Mouse (Mus musculus): Measurements from ENCODE around the gene Lpp. TPM values are rescaled to one million over a fixed set of nuclear protein-coding genes. Genes with fewer than 3 reads are reported as not detected.
A peak's percentile ranks its signal among the peaks of the same experiment; 100 is the strongest.

Lpp gene
- polyA plus RNA-seq, 1 experiment from 2014 or later, result 65.1 TPM

- Histone ChIP-seq H3K36me3 (no peaks in the 10 kb centered on the region), H3K27me3 (ENCODE audit: insufficient read depth, poor library complexity, severe bottlenecking) (no peaks in the 10 kb centered on the region), H3K4me3 (no peak overlapping the region), H3K9me3 (no peaks in the 10 kb centered on the region), H3K4me1 (peaks cover 38% of the 10 kb centered on the region), H3K27ac (no peak overlapping the region)
- 77% methylated on average over 7 of the region's 7 CpGs for WGBS
- no peak for DNase-seq (ENCODE audit: low spot score)
Measured at GRCm38 (mm10) chr16:24518785-24519184, 125.5 kb downstream of the Lpp start.

DNA sequence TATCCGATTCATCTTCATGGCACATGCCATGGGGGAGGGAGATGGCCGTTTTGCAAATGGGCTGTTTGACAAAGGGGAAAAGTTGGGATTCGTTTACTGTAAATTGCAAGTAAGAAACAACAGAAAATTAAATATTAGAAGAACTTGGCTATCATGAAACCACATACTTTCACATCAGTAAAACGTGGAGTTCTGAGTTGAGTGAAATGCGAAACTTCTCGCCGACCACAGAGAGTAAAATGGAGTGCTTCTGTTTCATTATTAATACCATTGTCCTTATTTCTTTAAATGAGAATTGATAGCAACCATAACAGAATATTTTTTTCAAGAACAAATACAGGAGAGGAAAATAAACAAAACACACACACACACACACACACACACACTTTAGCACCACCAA is 133.9 kb downstream of the Lpp start:
- WGBS, result 91% methylated on average over 7 of the region's 7 CpGs

DNA sequence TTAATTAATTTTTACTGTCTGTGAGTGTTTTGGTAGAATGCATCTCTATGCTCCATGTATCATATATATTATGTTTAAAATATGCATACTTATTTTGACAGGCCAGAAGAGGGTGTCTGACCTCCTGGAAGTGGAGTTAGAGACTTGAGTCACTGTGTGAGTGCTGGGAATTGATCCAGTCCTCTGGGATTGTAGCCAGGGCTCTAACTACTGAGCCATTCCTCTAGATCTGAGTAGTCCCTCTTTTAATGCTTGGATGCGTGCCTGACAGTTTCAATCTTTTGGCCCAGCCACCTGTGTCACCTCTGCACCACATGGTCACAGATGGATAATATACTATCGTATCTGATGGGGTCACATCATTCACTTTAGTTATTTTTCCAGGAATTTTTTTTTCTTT is 138.4 kb downstream of the Lpp start:
- Histone ChIP-seq H3K9me3 (no peaks in the 10 kb centered on the region), H3K4me3 (no peak overlapping the region), H3K27me3 (ENCODE audit: insufficient read depth, poor library complexity, severe bottlenecking) (no peaks in the 10 kb centered on the region), H3K27ac (no peak overlapping the region), H3K4me1 (no peaks in the 10 kb centered on the region), H3K36me3 (no peaks in the 10 kb centered on the region)
- DNase-seq (ENCODE audit: low spot score), result no peak
- WGBS, result 90% methylated on average over 2 of the region's 2 CpGs

More for the DNA sequence above, 133.9 kb downstream of the Lpp start:
- Histone ChIP-seq H3K4me1 (0 out of 2 replicates have a peak, but pooled peaks cover 8% of the 10 kb centered on the region), H3K27ac (no peak overlapping the region), H3K36me3 (no peaks in the 10 kb centered on the region), H3K27me3 (ENCODE audit: insufficient read depth, poor library complexity, severe bottlenecking) (no peaks in the 10 kb centered on the region), H3K9me3 (no peaks in the 10 kb centered on the region), H3K4me3 (no peak overlapping the region)
- DNase-seq (ENCODE audit: low spot score), result no peak

DNA sequence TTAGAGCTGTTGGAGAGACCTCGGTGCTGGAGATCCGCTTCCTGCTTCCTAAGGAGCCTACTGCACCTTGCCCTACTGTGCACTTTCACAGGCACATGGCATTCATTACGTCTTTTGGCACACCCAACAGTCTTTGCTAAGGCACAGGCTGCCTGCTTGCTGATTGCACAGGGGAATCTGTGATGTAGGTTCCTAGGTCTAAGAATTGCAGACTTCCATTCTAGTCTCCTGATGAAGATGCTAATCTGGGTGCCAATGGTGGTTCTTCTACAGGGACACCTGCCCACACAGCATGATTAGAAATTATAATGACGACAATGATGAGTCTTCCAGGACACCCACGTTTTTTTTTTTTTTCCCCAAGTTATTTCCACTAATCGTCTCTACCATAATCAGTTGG is 141.9 kb downstream of the Lpp start:
- Histone ChIP-seq H3K27me3 (ENCODE audit: insufficient read depth, poor library complexity, severe bottlenecking) (no peaks in the 10 kb centered on the region), H3K9me3 (no peaks in the 10 kb centered on the region), H3K36me3 (no peaks in the 10 kb centered on the region), H3K4me1 (no peaks in the 10 kb centered on the region), H3K27ac (no peak overlapping the region), H3K4me3 (no peak overlapping the region)
- DNase-seq (ENCODE audit: low spot score), result no peak
- WGBS, result 83% methylated on average over 6 of the region's 6 CpGs

DNA sequence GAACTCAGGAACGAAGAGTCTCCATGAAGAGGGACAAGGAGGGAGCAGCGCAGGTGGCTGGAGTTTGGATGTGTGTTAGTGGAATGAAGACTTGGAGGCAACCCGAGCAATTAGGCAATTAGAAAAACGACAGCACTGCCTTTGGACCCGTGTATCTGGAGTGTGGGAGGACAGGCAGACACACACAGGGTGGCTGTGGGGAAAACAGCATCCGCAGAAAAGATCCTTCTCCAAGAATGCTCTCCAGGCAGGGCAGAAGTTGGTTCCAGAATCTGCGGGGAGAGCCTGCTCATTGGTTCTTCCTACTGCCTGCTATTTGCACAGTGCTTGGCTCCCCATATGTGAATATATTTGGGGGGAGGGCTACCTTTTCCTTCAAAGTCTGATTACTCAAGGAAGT is 143.0 kb downstream of the Lpp start:
- Histone ChIP-seq H3K9me3 (no peaks in the 10 kb centered on the region), H3K27me3 (ENCODE audit: insufficient read depth, poor library complexity, severe bottlenecking) (no peaks in the 10 kb centered on the region)
- WGBS, result 73% methylated on average over 7 of the region's 7 CpGs

DNA sequence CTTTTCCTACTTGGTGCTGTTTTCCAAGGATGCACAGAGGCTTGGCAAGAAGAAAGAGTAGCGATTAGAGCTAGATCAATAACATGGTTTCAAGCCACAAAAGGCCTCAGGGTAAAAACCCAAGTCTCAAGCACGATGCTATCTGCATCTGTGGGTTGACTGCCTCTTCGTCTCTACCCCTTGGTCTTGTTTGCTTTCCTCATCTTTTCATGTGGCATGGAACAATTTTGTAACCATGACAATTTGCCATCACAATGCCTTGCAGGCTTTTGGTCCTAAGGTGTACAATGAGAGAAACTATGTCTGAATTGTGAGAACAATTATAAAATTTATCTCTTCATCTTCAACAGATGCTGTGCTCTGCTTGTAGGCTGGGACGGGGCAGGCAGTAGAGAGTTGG is 145.7 kb downstream of the Lpp start:
- no peaks in the 10 kb centered on the region for H3K9me3 ChIP-seq
- no peak overlapping the region for H3K4me3 ChIP-seq
- H3K27ac ChIP-seq, result no peak overlapping the region
- no peaks in the 10 kb centered on the region for H3K36me3 ChIP-seq
- WGBS, result 90% methylated on average over 4 of the region's 4 CpGs
- H3K4me1 ChIP-seq, result no peaks in the 10 kb centered on the region
- DNase-seq (ENCODE audit: low spot score), result no peak
- no peaks in the 10 kb centered on the region for H3K27me3 ChIP-seq (ENCODE audit: insufficient read depth, poor library complexity, severe bottlenecking)

More for the DNA sequence above, 143.0 kb downstream of the Lpp start:
- DNase-seq (ENCODE audit: low spot score), result no peak
- H3K27ac ChIP-seq, result no peak overlapping the region
- H3K4me1 ChIP-seq, result no peaks in the 10 kb centered on the region
- H3K4me3 ChIP-seq, result no peak overlapping the region
- no peaks in the 10 kb centered on the region for H3K36me3 ChIP-seq

DNA sequence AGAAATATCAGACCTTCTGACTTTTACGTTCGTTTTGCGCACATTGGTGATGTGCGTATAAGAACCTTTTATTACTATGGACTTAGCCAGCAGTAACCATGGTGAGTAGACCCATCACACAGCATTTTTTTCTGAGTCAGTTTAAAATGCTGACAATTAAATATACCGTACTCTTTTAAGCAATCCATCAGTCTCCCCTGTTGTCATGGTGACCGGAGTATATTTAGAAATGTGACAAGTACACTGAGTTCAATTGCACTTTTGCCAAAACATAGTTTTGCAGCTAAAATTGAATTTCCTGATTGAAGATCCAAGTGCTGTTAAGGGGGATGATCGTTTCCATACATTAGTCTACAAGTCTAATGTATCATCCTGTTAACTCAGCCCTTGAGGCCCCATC is 149.6 kb downstream of the Lpp start:
- WGBS, result 92% methylated on average over 7 of the region's 7 CpGs
- Histone ChIP-seq H3K27me3 (ENCODE audit: insufficient read depth, poor library complexity, severe bottlenecking) (no peaks in the 10 kb centered on the region), H3K4me1 (no peaks in the 10 kb centered on the region), H3K27ac (no peak overlapping the region), H3K9me3 (no peaks in the 10 kb centered on the region), H3K4me3 (no peak overlapping the region), H3K36me3 (no peaks in the 10 kb centered on the region)
- no peak for DNase-seq (ENCODE audit: low spot score)

GRCm38 (mm10) chr16:24545366-24545765 is 152.1 kb downstream of the Lpp start:
- Histone ChIP-seq H3K36me3 (no peaks in the 10 kb centered on the region), H3K4me3 (no peak overlapping the region), H3K9me3 (no peaks in the 10 kb centered on the region), H3K4me1 (no peaks in the 10 kb centered on the region), H3K27me3 (ENCODE audit: insufficient read depth, poor library complexity, severe bottlenecking) (no peaks in the 10 kb centered on the region), H3K27ac (no peak overlapping the region)
- no peak for DNase-seq (ENCODE audit: low spot score)
- WGBS, result 90% methylated on average over 5 of the region's 5 CpGs

- H3K36me3 ChIP-seq, result peaks cover 3% of the 10 kb centered on the region; the same call in 1 of the 2 replicates
- 0 out of 2 replicates have a peak, but pooled peaks cover 4% of the 10 kb centered on the region for H3K4me1 ChIP-seq
- no peaks in the 10 kb centered on the region for H3K9me3 ChIP-seq
- H3K4me3 ChIP-seq, result no peak overlapping the region
- H3K27me3 ChIP-seq (ENCODE audit: insufficient read depth, poor library complexity, severe bottlenecking), result no peaks in the 10 kb centered on the region
- DNase-seq (ENCODE audit: low spot score), result no peak
- WGBS, result 72% methylated on average over 4 of the region's 4 CpGs
- H3K27ac ChIP-seq, result no peak overlapping the region
Measured at GRCm38 (mm10) chr16:24558458-24558857, 165.2 kb downstream of the Lpp start.

- no peak overlapping the region for H3K4me3 ChIP-seq
- DNase-seq (ENCODE audit: low spot score), result no peak
- no peak overlapping the region for H3K27ac ChIP-seq
- 96% methylated on average over 4 of the region's 4 CpGs for WGBS
- peaks cover 3% of the 10 kb centered on the region; the same call in 1 of the 2 replicates for H3K36me3 ChIP-seq
- H3K9me3 ChIP-seq, result no peaks in the 10 kb centered on the region
- H3K27me3 ChIP-seq (ENCODE audit: insufficient read depth, poor library complexity, severe bottlenecking), result no peaks in the 10 kb centered on the region
- 0 out of 2 replicates have a peak, but pooled peaks cover 4% of the 10 kb centered on the region for H3K4me1 ChIP-seq
Measured at GRCm38 (mm10) chr16:24559811-24560210, 166.5 kb downstream of the Lpp start.

DNA sequence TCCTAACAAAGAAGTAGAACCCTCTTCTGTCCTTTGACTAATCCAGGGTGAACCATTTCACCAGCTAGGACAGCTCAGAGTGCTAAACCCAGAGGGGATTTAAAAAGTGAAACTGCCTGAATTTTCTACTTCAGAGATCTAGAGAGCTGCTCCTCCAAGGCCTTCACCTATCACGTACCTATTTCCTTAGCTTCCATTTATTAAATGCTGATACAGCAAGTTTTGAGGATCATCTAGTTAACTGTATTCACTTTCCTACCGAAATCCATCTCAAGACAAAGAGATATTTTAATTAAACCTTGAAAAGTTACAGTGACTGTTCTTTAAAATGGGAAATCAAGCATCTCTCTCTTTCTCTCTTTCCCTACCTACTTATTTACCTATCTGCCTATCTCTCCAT is 167.7 kb downstream of the Lpp start:
- Histone ChIP-seq H3K36me3 (peaks cover 3% of the 10 kb centered on the region; the same call in 1 of the 2 replicates), H3K27me3 (ENCODE audit: insufficient read depth, poor library complexity, severe bottlenecking) (no peaks in the 10 kb centered on the region), H3K4me3 (no peak overlapping the region), H3K9me3 (no peaks in the 10 kb centered on the region), H3K27ac (no peak overlapping the region), H3K4me1 (peaks cover 10% of the 10 kb centered on the region)
- WGBS, result 93% methylated on average over 2 of the region's 2 CpGs
- no peak for DNase-seq (ENCODE audit: low spot score)

- no peaks in the 10 kb centered on the region for H3K9me3 ChIP-seq
- no peaks in the 10 kb centered on the region for H3K27me3 ChIP-seq (ENCODE audit: insufficient read depth, poor library complexity, severe bottlenecking)
- H3K36me3 ChIP-seq, result peaks cover 3% of the 10 kb centered on the region; the same call in 1 of the 2 replicates
- DNase-seq (ENCODE audit: low spot score), result no peak
- no peak overlapping the region for H3K27ac ChIP-seq
- WGBS, result 64% methylated on average over 4 of the region's 4 CpGs
- peaks cover 14% of the 10 kb centered on the region for H3K4me1 ChIP-seq
- H3K4me3 ChIP-seq, result no peak overlapping the region
Measured at GRCm38 (mm10) chr16:24561602-24562001, 168.3 kb downstream of the Lpp start.

- Histone ChIP-seq H3K36me3 (no peaks in the 10 kb centered on the region), H3K4me1 (peaks cover 38% of the 10 kb centered on the region), H3K4me3 (no peak overlapping the region), H3K9me3 (no peaks in the 10 kb centered on the region), H3K27ac (peak overlapping the region; percentile 16; the same call in 1 of the 2 replicates), H3K27me3 (ENCODE audit: insufficient read depth, poor library complexity, severe bottlenecking) (no peaks in the 10 kb centered on the region)
- WGBS, result 80% methylated on average over 7 of the region's 7 CpGs
- DNase-seq (ENCODE audit: low spot score), result no peak
Measured at GRCm38 (mm10) chr16:24565311-24565710, 172.0 kb downstream of the Lpp start.

- Histone ChIP-seq H3K4me3 (no peak overlapping the region), H3K27me3 (ENCODE audit: insufficient read depth, poor library complexity, severe bottlenecking) (no peaks in the 10 kb centered on the region), H3K36me3 (no peaks in the 10 kb centered on the region), H3K4me1 (peaks cover 38% of the 10 kb centered on the region), H3K9me3 (no peaks in the 10 kb centered on the region), H3K27ac (no peak overlapping the region)
- WGBS, result 33% methylated on average over 3 of the region's 3 CpGs
- peak; percentile 87 for DNase-seq (ENCODE audit: low spot score)
Measured at GRCm38 (mm10) chr16:24566277-24566676, 173.0 kb downstream of the Lpp start.
